Mouse (Mus musculus) testis, adult 2 months (tissue): Measurements from ENCODE around the gene Rnf4.

Source experiments
- CTCF ChIP-seq: fragments of 200-500 bp; IDR thresholded peaks from 2 replicates; pipeline ENCODE4 v1.5.1; 2012; ENCODE audit warnings: low read depth, mild to moderate bottlenecking, inconsistent platforms, low read length, moderate library complexity; ENCODE audit not compliant: control insufficient read depth, insufficient read depth, insufficient replicate concordance
- POLR2A ChIP-seq: fragments of 200-500 bp; IDR thresholded peaks from 2 replicates; pipeline ENCODE4 v1.6.1; 2012; ENCODE audit warnings: low read depth, mild to moderate bottlenecking, inconsistent platforms, low read length, moderate library complexity; ENCODE audit not compliant: control insufficient read depth

DNA sequence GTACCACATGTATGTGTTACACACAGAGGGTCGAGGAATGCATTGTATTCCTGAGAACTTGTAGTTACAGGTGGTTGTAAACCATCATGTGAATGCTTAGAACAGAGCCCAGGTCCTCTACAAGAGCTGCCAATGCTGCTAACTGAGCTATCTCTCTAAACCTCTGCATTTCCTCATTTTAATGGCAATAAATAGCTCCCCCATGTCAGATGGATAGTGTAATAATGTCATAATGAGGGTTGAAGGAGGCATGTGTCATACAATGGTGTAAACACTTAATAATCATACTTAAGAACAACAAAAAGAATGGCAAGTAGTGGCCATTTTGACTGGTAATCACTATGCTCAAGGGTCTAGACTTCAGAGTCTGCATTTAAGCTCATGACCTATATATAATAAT lies 59.3 kb downstream of the Rnf4 start:
- TF ChIP-seq POLR2A, result no peak
- no peak for TF ChIP-seq CTCF
